Mouse (Mus musculus) limb, embryonic 10.5 days (tissue): ENCODE measurements around the gene Stox2. TPM values are rescaled to one million over a fixed set of nuclear protein-coding genes. Genes with fewer than 3 reads are reported as not detected.

Experiments
- DNase-seq: peaks from one replicate; pipeline ENCODE4 v3.0.0-alpha.2; 2017; ENCODE audit warnings: low spot score
- H3K27ac ChIP-seq: fragments of 300-500 bp; sonication (generic); 2 replicates; pipeline ENCODE4 v1.5.1; 2016; ENCODE audit warnings: mild to moderate bottlenecking
- H3K27me3 ChIP-seq: fragments of 300-500 bp; sonication (generic); 2 replicates; pipeline ENCODE4 v1.6.1; 2016; ENCODE audit warnings: low read depth, mild to moderate bottlenecking; ENCODE audit not compliant: poor library complexity, severe bottlenecking
- H3K36me3 ChIP-seq: fragments of 300-500 bp; sonication (generic); 2 replicates; pipeline ENCODE4 v1.6.1; 2016; ENCODE audit warnings: mild to moderate bottlenecking, moderate library complexity
- H3K4me1 ChIP-seq: fragments of 300-500 bp; sonication (generic); 2 replicates; pipeline ENCODE4 v1.6.1; 2016
- H3K4me3 ChIP-seq: fragments of 300-500 bp; sonication (generic); 2 replicates; pipeline ENCODE4 v1.5.1; 2016; ENCODE audit warnings: mild to moderate bottlenecking, moderate library complexity
- H3K9me3 ChIP-seq: fragments of 300-500 bp; sonication (generic); replicated peaks from 2 replicates; pipeline ENCODE4 v1.6.1; 2016; ENCODE audit warnings: mild to moderate bottlenecking
- WGBS: fragments of 180-500 bp; shearing (Covaris S2); methylation state at CpG from one replicate; pipeline ENCODE4 v1.1.7; 2016; 5-methylcytosine and 5-hydroxymethylcytosine counted together
- polyA plus RNA-seq: library from polyadenylated mRNA; unstranded; fragments of >200 nt; fragmentation: Nextera tagmentation; extraction: Ambion mirVana; gene quantifications from 2 replicates; pipeline ENCODE4 v1.2.1, GENCODE M21; 2016

Stox2 gene
- polyA plus RNA-seq, 1 experiment from 2014 or later = 18.7 TPM

- Histone ChIP-seq H3K4me3 (no peak overlapping the region), H3K9me3 (no peaks in the 10 kb centered on the region), H3K27me3 (no peaks in the 10 kb centered on the region), H3K27ac (no peak overlapping the region), H3K4me1 (peaks cover 34% of the 10 kb centered on the region), H3K36me3 (no peaks in the 10 kb centered on the region)
- WGBS = 92% methylated on average over 4 of the region's 4 CpGs
- DNase-seq = no peak
Observed at GRCm38 (mm10) chr8:47240871-47241270, 205.3 kb downstream of the Stox2 start.

GRCm38 (mm10) chr8:47240266-47240665, 205.9 kb downstream of the Stox2 start:
- WGBS = 81% methylated on average over 7 of the region's 7 CpGs
- no peak for DNase-seq
- H3K27ac ChIP-seq = no peak overlapping the region
- no peak overlapping the region for H3K4me3 ChIP-seq
- no peaks in the 10 kb centered on the region for H3K27me3 ChIP-seq
- H3K9me3 ChIP-seq = no peaks in the 10 kb centered on the region
- H3K36me3 ChIP-seq = no peaks in the 10 kb centered on the region
- peaks cover 34% of the 10 kb centered on the region for H3K4me1 ChIP-seq

- Histone ChIP-seq H3K27me3 (no peaks in the 10 kb centered on the region), H3K4me1 (peaks cover 13% of the 10 kb centered on the region; the same call in 1 of the 2 replicates), H3K4me3 (no peak overlapping the region), H3K9me3 (no peaks in the 10 kb centered on the region), H3K36me3 (no peaks in the 10 kb centered on the region), H3K27ac (no peak overlapping the region)
- DNase-seq = no peak
- WGBS = 68% methylated on average over 3 of the region's 3 CpGs
Observed at GRCm38 (mm10) chr8:47232081-47232480, 214.1 kb downstream of the Stox2 start.

GRCm38 (mm10) chr8:47230057-47230456, 216.1 kb downstream of the Stox2 start:
- 95% methylated on average over 5 of the region's 5 CpGs for WGBS
- DNase-seq = no peak
- H3K36me3 ChIP-seq = no peaks in the 10 kb centered on the region
- H3K4me3 ChIP-seq = no peak overlapping the region
- no peaks in the 10 kb centered on the region for H3K27me3 ChIP-seq
- H3K27ac ChIP-seq = no peak overlapping the region
- peaks cover 19% of the 10 kb centered on the region for H3K4me1 ChIP-seq
- no peaks in the 10 kb centered on the region for H3K9me3 ChIP-seq

- DNase-seq = no peak
- WGBS = 84% methylated on average over 5 of the region's 5 CpGs
- no peaks in the 10 kb centered on the region for H3K9me3 ChIP-seq
- H3K36me3 ChIP-seq = no peaks in the 10 kb centered on the region
- no peak overlapping the region for H3K27ac ChIP-seq
- peaks cover 26% of the 10 kb centered on the region for H3K4me1 ChIP-seq
- H3K27me3 ChIP-seq = no peaks in the 10 kb centered on the region
- no peak overlapping the region for H3K4me3 ChIP-seq
Observed at GRCm38 (mm10) chr8:47221851-47222250, 224.3 kb downstream of the Stox2 start.

GRCm38 (mm10) chr8:47221191-47221590, 225.0 kb downstream of the Stox2 start:
- Histone ChIP-seq H3K27me3 (no peaks in the 10 kb centered on the region), H3K4me3 (no peak overlapping the region), H3K9me3 (no peaks in the 10 kb centered on the region), H3K4me1 (peaks cover 26% of the 10 kb centered on the region), H3K36me3 (no peaks in the 10 kb centered on the region), H3K27ac (no peak overlapping the region)
- DNase-seq = no peak
- 79% methylated on average over 10 of the region's 10 CpGs for WGBS

- Histone ChIP-seq H3K27me3 (no peaks in the 10 kb centered on the region), H3K36me3 (no peaks in the 10 kb centered on the region), H3K9me3 (no peaks in the 10 kb centered on the region), H3K27ac (no peak overlapping the region), H3K4me3 (no peak overlapping the region), H3K4me1 (peaks cover 22% of the 10 kb centered on the region)
- WGBS = 96% methylated on average over 5 of the region's 5 CpGs
- no peak for DNase-seq
Observed at GRCm38 (mm10) chr8:47220390-47220789, 225.8 kb downstream of the Stox2 start.

GRCm38 (mm10) chr8:47218536-47218935, 227.6 kb downstream of the Stox2 start:
- Histone ChIP-seq H3K36me3 (no peaks in the 10 kb centered on the region), H3K27ac (no peak overlapping the region), H3K27me3 (no peaks in the 10 kb centered on the region), H3K4me1 (peaks cover 20% of the 10 kb centered on the region), H3K9me3 (no peaks in the 10 kb centered on the region), H3K4me3 (no peak overlapping the region)
- DNase-seq = no peak
- 39% methylated on average over 6 of the region's 6 CpGs for WGBS

- no peak overlapping the region for H3K27ac ChIP-seq
- peaks cover 21% of the 10 kb centered on the region for H3K4me1 ChIP-seq
- H3K9me3 ChIP-seq = no peaks in the 10 kb centered on the region
- DNase-seq = no peak
- H3K4me3 ChIP-seq = no peak overlapping the region
- H3K36me3 ChIP-seq = no peaks in the 10 kb centered on the region
- H3K27me3 ChIP-seq = no peaks in the 10 kb centered on the region
- WGBS = 51% methylated on average over 8 of the region's 8 CpGs
Observed at GRCm38 (mm10) chr8:47218021-47218420, 228.1 kb downstream of the Stox2 start.

- H3K27me3 ChIP-seq = no peaks in the 10 kb centered on the region
- H3K9me3 ChIP-seq = no peaks in the 10 kb centered on the region
- 91% methylated on average over 9 of the region's 9 CpGs for WGBS
- no peak overlapping the region; the same call in 1 of the 2 replicates for H3K27ac ChIP-seq
- no peaks in the 10 kb centered on the region for H3K36me3 ChIP-seq
- H3K4me1 ChIP-seq = peaks cover 29% of the 10 kb centered on the region
- no peak for DNase-seq
- no peak overlapping the region for H3K4me3 ChIP-seq
Observed at GRCm38 (mm10) chr8:47212124-47212523, 234.0 kb downstream of the Stox2 start.

- H3K36me3 ChIP-seq = no peaks in the 10 kb centered on the region
- H3K27me3 ChIP-seq = no peaks in the 10 kb centered on the region
- DNase-seq = no peak
- H3K4me1 ChIP-seq = peaks cover 38% of the 10 kb centered on the region
- WGBS = 26% methylated on average over 9 of the region's 9 CpGs
- H3K27ac ChIP-seq = no peak overlapping the region
- H3K4me3 ChIP-seq = 0 out of 2 replicates have a peak overlapping the region, but pooled peaks have one; percentile 4
- no peaks in the 10 kb centered on the region for H3K9me3 ChIP-seq
Observed at GRCm38 (mm10) chr8:47211226-47211625, 234.9 kb downstream of the Stox2 start.

GRCm38 (mm10) chr8:47208246-47208645, 237.9 kb downstream of the Stox2 start:
- Histone ChIP-seq H3K27ac (no peak overlapping the region), H3K27me3 (no peaks in the 10 kb centered on the region), H3K36me3 (peaks cover 5% of the 10 kb centered on the region; the same call in 1 of the 2 replicates), H3K9me3 (no peaks in the 10 kb centered on the region), H3K4me1 (peaks cover 42% of the 10 kb centered on the region), H3K4me3 (no peak overlapping the region)
- DNase-seq = no peak
- 90% methylated on average over 4 of the region's 4 CpGs for WGBS

- WGBS = 66% methylated on average over 8 of the region's 8 CpGs
Observed at GRCm38 (mm10) chr8:47206640-47207237, 239.4 kb downstream of the Stox2 start.

GRCm38 (mm10) chr8:47205472-47205871, 240.7 kb downstream of the Stox2 start:
- Histone ChIP-seq H3K27me3 (no peaks in the 10 kb centered on the region), H3K36me3 (peaks cover 24% of the 10 kb centered on the region), H3K4me3 (no peak overlapping the region), H3K9me3 (no peaks in the 10 kb centered on the region), H3K27ac (no peak overlapping the region), H3K4me1 (peaks cover 17% of the 10 kb centered on the region)
- 82% methylated on average over 5 of the region's 5 CpGs for WGBS
- no peak for DNase-seq

More at GRCm38 (mm10) chr8:47206640-47207237, 239.4 kb downstream of the Stox2 start:
- Histone ChIP-seq H3K27me3 (no peaks in the 10 kb centered on the region), H3K4me3 (no peak overlapping the region), H3K27ac (no peak overlapping the region), H3K36me3 (peaks cover 11% of the 10 kb centered on the region), H3K9me3 (no peaks in the 10 kb centered on the region), H3K4me1 (peaks cover 29% of the 10 kb centered on the region)
- no peak for DNase-seq
